Mouse (Mus musculus) brain, adult 2 months (tissue): ENCODE data around the gene Arl1.
"Not testable (repeated sequence)": the region's sequence is repeated elsewhere in the genome, so short reads cannot be mapped to it uniquely, and the experiment has no call there.

ENCODE experiments used
- DNase-seq: peaks from one replicate; pipeline ENCODE4 v3.0.0; 2011; ENCODE audit warnings: low read depth, low spot score

Arl1 gene

DNA sequence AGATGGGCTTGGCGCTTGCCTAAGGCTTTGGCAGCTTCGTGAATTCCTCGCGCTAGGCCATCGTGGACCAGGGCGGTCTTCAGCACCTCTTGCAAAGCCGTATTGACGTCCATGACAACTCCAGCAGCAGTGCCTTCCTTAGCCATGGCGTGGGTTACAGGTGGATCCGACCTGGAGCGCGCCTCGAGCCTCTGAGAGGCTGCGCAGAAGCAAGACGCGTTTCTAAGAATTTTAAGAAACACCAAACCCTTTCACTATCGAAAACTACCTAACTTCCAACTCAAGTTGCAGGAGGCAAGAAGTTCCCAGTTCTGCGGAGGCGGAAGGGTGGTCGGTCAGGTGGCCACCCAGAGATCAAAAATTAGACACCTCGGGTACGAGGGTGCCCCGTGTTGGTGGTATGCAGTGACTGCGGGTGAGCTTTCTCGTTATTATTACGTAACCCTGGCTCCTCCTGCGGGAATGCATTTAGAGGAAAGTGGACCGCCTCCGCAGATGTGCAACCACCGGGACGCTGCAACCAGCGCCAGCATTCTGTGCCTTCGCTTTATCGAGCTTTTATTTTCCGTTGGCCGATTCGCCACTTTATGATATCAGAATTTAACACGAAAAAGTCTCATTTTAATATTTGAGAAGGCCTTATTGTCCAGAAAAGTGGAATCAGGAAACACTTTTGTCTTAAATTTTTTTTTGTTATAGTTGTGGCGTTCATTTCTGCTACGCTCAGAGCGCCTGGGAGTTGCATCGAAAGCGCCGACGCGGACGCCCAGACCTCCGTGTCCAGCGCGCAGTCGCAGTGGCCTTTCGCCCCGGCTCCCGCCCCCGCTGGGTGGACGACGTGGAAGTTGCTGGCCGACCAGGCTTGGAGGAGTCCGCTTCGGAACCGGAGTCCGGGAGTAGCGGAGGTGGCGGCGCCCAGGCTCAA lies at the start of gene Arl1:
TSS of gene Arl1 (plus strand) at position 288 of the 925 bp plus-strand sequence.
- peak; percentile 98 for DNase-seq

DNA sequence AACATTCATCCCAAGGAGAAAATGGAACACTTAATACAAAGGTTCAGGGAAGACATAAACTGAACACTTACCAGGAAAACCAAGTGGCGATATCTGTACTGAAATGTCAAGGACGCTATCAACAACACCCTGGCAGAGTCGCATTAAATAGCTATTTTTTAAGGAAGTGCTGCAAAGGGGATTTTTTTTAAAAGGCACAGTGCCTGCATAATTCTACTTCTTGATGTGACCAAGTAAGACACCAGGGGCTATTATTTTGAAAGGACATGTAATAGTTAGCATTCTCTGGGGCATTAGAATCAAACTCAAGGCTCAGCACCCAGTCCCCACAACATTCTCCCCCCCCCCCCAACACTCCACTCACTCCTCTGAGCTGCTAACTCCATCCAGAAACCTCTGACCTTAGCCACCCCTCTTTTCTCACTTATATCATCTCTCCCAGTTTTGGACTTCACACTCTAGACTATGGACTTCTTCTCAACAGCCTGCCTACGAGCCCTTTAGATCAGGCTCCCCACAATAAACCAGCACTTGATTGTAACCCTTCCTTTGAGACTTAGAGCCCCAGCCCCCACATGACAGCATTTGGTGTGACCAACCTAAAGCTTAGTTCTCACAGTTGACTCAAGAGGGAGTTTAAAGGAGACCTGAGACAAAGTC lies 47.6 kb upstream of the Arl1 start:
- no peak for DNase-seq

DNA sequence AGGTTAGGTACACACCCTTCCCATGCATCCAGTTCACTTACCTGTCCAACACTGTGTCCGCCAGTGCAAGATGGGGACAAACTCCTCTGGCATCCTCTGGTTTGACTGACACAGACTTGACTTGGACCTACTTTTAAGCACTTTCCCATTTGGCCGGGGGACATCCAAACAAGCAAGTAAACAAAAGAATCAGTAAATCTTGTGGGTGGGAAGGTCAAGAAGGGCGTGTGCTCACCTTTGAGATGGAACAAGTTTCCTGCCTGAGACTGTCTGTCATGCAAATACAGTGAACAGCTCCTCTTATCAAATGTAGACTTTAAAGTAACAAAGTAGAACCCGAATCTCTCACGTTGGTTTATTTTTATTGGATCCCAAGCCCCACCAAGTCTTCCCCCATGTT lies 45.7 kb upstream of the Arl1 start, which contains the start of gene Spic:
TSS of gene Spic (minus strand) at position 91 of the 400 bp plus-strand sequence.
- no peak for DNase-seq

DNA sequence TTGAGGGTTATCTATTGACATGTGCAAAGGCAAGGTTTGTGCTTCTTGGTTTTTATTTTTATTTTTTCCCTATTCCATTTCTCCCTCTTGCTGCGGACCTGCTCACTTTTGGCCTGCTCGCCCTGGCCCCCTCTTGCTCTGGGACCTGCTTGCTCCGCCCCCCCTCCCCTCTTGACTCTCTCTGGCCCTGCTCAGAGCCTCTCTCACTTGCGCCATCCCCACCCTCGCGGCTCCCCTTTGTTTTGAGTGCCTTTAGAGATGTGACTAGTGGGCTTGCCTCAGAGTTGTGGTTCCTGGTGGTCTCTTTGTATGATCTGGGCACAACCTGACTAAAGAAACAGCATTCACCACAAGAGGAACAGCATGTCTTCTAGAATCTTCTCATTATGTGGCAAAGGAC lies 29.7 kb upstream of the Arl1 start:
- no peak for DNase-seq

DNA sequence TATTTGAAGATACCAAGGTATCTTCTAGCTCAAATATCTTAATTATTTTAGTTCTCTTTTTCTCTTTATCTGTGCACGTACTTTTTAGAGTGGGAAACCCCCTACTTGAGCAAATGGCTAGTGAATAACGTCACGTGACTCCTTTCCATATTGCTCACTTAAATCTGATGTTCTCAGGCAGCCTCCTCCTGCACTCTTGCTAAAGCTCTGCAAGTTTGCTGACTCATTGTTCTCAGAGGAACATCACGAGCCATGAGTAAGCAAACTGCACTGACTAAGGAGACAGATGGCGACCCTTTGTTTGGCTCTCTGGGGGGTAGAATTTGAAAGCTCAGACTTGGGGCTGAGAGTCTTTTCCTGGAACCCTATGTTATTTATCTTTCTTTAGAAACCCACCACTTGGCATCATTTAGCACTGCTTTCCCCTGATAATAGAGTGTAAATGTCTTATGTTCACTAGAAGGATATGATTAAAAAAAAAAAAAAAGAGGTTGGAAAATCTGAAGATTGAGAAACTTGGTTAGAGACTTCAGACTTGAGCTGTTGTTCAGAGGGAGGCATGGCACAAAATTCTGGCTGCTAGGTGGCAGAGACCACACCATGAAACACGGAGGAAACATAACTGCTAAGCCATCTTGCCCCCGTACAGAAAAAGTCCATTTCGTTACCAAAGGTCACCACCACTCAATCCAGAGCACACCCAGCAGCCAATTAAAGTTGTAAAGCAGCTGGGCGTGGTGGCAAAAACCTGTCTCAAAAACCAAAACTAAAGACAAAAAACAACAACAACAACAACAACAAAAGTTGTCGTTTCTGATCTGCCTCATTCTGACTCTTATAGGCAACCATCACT lies 21.8 kb upstream of the Arl1 start:
- peak; percentile 91 for DNase-seq

DNA sequence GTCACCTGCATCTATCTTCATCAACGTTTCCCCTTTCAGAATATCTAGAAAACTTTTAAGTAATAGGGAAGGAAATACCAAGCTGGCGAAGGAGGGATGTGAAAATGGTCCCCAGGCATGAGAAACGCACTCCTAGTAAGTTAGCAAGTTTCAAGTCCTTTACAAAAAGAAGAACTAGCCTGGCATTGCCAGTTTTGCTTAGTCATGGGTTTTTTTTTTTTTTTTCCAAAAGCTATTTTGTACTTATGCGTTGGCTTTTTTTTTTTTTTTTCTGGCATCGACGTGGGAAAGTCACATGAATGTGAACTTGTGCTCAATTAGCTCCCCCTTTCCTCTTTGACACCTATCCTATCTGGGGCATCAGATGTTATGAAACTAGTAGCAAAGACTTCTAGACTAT lies 18.3 kb upstream of the Arl1 start:
- DNase-seq, result peak; percentile 55

DNA sequence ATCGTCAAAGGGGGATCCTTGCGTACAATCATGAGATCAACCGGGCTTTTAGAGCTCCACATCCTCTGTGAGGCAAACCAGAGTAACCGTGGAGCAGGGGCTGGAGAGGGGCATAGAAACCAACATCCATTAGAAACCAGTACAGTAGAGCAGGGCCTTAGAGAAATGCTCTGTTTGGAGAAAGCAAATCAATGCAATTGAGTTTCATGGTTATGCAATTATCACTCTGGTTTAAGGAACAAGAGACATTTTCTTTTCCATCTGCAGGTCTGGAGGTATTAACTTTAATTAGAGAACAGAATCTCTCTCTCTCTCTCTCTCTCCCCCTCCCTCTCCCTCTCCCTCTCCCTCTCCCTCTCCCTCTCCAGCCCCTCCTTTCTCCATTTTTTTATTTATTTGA lies 15.9 kb upstream of the Arl1 start:
- no peak for DNase-seq

DNA sequence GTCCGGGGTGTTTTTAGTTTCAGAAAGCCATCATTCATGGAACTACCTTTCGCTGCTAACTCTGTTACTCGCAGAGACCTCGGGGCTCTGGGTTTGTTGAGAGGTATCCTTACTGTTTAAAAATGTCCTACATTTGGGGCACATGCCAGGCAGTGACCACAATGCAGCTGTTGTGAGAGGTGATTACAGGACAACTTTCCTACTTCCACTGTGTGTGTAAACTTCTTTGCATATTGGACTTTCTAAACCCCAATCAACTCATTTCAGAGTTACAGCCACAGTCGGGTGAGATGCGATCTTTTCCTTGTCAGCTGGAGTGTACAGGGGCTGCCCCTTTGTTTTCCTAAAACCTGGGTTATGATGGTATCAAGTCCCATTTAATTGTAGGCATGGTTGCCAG lies 15.0 kb upstream of the Arl1 start:
- no peak for DNase-seq

DNA sequence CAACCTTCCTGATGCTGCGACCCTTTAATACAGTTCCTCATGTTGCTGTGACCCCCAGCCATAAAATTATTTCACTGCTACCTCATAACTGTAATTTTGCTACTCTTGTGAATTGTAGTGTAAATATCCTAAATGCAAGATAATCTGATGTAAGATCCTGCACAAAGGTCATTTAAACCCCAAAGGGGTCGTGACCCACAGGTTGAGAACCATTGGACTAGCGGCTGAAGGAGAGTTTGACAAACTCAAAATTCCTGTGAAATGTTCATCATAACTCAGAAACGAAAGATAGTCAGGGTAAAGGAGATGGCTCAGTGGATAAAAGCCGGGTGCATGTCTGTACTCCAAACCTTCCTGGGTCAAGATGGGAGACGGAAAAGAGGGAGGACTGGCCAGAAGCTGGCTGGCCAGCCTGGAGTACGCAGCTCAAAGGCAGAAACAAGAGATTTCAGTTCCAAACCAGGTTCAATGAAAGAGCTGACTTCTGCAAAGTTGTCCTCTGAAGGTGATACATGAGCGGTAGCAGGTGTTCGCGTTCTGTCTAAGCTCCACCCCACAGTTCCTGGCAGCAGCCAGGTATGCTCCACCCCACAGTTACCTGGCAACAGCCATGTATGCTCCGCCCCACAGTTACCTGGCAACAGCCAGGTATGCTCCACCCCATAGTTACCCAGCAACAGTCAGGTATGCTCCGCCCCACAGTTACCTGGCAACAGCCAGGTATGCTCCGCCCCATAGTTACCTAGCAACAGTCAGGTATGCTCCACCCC lies 13.5 kb upstream of the Arl1 start:
- DNase-seq, result no peak

DNA sequence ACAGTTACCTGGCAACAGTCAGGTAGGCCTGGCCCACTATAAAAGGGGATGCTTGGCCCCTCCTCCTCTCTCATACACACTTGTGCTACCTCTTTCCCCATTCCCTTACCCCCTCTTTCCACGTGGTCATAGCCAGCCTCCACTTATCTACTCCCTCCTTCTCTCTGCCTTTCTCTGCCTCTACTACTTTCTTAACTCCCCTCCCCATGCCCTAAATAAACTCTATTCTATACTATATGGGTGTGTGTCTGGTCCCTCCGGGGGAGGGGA lies 13.0 kb upstream of the Arl1 start:
- no peak for DNase-seq

DNA sequence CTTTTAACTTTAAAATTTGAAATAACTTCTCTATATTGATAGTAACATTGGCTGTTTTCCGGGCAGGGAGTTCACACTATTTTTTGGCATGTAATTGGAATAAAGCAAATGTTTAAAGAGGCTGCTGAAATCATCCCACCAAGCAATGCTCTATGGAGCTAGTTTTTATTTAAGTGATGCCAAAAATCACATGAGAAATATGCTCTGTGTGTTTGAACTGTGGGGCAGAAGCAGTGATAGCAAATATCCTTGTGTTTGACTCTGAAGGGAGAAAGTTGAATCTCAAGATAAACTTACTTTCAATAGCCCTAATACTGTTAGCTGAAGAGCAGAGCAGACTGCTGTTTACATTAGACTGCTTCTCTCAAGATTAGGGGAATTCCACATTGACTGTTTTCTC lies 11.0 kb upstream of the Arl1 start:
- DNase-seq, result no peak

DNA sequence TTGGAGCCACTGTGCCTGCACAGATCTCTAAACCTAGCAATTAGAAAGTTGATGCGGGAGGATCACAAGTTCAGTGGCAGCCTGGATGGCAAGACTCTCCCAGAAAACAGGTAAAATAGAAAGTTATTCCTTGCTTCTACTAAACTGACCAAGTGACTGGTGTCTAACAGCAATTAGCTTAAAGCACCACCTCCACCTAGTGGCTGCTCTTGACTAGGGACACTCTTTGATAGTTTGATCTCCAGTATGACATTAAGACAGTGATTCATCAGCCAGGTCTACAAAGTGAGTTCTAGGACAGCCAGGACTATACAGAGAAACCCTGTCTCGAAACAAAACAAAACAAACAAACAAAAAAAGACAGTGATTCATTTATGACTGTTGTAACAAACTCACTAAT lies 5.3 kb upstream of the Arl1 start:
- peak; percentile 37 for DNase-seq

DNA sequence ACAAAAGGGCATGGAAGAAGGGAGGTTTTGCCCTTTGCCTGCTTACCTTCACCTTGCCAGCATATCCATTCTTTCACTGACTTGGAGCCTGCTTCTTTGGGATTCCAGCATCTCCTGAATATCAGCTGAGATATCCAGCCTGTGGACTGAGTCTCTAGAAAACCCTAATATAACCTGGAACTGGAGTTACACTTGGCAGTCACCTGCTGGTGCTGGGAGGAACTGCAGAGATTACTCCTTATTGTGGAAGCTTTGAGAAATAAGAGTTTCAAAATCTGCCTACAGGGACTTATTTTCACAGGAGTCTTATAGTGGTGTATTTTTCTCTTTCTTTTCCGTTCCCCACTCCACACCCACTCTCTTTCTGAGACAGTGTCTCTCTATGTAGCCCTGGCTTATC lies 3.5 kb upstream of the Arl1 start:
- peak; percentile 81 for DNase-seq

DNA sequence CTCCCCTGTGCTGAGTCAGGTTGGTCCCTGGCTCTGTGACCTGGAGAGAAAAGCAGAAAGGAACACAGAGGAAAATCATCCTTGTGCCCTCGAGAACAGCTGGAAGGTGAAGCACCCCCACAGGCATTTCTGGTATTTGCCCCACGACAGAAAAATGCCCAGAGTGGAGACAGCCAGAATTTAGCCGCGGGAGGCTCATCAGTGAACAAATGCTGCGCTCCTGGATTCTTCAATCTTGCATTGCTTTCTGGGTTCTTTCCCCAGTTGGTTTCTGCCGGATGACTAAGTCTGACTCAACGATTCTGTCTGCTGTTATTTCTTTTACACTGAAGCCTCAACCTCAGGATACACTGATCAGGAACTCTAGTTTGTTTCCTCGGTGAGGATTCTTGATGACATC lies 2.5 kb upstream of the Arl1 start:
- peak; percentile 53 for DNase-seq

DNA sequence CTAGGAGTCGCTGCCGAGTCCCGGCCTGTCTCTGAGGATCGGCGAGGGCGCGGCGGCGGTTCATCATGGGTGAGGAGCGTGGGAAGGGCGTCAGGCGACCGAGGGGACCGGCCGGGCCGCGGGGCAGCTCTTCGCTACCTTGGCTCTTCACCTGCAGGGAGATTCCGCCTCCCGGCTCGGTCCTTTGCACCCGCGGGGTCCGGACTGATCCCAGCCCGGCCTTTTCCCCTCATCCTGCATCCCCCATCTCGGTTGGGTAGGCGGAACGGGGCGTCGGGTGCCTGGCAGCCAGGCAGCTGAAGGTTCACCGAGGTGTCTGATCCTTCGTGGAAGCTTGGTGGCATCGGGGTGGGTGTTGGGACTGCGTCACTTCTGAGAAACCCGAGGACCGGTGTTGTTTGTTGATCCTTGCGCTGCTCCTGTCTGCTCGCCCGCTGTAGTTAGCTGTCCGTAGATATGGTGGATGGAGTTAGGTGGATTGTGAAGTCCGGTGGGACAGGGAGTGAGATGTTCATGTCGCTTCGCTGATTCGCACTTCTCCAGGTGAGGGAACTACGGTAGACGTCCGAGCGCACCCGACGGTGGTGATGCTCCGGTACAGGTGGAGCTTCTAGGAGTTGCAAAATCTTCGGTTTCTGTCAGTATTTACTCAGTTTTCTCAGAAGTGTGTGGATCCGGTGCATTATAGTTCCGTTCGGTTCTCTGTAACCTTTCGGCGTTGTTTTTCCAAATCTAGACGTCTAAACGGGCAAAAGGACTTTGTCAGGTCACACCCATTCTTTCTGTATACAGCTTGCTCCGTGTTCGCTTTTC lies 1.0 kb downstream of the Arl1 start:
- DNase-seq, result peak; percentile 35

DNA sequence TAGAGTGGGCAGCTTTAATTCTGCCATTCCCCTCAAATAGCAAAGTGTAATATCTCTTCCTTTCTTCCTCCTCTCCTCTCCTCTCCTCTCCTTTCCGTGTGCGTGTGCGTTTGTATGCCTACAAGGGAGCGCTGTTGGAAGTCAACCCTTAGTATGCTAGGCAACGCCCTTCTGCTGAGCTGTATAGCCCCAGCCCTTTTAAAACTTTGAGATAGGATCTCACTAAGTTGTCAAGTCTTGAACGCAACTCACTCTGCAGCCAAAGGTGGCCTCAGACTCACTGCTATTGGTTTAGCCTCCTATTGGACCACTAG lies 1.6 kb downstream of the Arl1 start:
- DNase-seq, result no peak

DNA sequence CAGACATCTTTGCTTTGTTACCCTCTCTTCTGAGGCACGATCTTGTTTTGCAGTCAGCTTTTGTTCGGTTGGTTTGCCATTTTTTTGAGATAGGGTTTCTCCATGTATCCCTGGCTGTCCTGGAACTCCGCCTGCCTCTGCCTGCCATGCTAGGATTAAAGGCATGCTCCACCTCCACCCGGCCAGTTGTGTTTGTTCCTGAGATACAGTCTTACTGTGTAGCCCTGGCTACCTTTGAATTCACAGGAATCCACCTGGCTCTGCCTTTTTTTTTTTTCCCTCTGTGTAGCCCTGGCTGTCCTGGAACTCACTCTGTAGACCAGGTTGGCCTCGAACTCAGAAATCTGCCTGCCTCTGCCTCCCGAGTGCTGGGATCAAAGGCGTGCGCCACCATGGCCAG lies 8.4 kb downstream of the Arl1 start:
- not testable (repeated sequence) for DNase-seq

DNA sequence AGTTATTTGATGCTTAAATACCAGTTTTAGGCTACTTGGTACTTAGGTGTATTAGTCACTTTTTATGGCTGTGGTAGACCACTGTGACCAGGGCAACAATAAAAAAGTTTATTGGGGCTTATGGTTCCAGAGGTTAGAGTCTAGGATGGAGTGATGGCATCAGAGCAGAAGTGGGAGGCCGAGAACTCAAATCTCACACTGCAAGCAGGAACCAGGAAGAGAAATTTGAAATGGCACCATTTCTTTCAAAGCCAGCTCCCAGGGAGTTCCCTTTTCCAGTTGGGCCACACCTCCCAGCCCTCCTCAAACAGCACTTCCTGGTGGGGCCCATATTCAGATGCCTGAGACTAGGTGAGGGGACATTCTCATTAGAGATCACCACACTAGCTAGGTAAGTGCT lies 9.2 kb downstream of the Arl1 start:
- DNase-seq, result no peak

DNA sequence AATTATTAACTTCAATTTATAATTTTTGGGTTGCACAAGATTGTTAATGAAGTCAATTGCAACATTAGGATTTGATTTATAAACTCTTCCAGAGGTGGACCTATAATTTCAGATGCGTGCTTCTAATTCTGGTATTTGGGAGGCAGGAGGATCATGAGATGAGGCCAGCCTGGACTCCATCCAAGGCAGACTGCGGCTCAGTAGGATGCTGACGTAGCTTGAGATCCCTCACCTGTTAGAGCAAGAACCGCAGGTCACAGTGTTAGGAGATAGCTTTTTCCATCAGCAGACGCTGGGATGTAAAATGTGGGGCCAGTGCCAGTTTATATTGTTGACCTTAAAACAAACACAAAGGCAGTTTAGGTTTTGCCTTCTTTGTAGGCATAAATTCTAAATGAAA lies 10.1 kb downstream of the Arl1 start:
- DNase-seq, result peak; percentile 20

DNA sequence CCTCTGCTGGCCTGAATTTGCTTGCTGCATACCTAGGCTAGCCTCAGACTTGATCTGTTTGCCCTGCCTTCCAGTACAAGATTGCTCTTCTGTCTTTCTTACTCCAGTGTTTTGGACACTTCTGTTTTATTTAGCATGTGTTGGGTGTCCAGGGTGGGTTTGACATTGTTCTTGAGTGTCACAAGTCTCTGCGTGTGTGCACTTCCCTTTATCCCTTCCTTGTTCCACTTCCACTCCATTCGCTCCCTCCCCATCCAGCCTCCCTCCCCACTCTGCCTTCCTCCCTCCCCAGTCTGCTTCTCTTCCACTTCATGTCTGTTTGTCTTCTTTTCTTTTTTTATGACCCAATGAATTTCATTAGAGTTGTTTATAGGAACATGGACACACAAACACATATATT lies 10.8 kb downstream of the Arl1 start:
- no peak for DNase-seq
